Mouse (Mus musculus) bone marrow macrophage, adult 2 months (primary cell): ENCODE data around the gene Hmox2. TPM values are rescaled to one million over a fixed set of nuclear protein-coding genes. Genes with fewer than 3 reads are reported as not detected.

Source experiments
- H3K27ac ChIP-seq: 2 replicates; pipeline ENCODE4 v1.5.1; 2012; ENCODE audit warnings: low read depth, low read length; ENCODE audit not compliant: insufficient read depth
- H3K4me1 ChIP-seq: 2 replicates; pipeline ENCODE4 v1.6.1; 2012; ENCODE audit warnings: low read length; ENCODE audit not compliant: control insufficient read depth, insufficient read depth
- H3K4me3 ChIP-seq: 2 replicates; pipeline ENCODE4 v1.5.1; 2012; ENCODE audit warnings: mild to moderate bottlenecking, low read length, moderate library complexity; ENCODE audit not compliant: insufficient read depth
- CTCF ChIP-seq: IDR thresholded peaks from 2 replicates; pipeline ENCODE4 v1.5.1; 2012; ENCODE audit warnings: low read depth, mild to moderate bottlenecking, low read length, moderate library complexity
- POLR2A ChIP-seq: IDR thresholded peaks from 2 replicates; pipeline ENCODE4 v1.6.1; 2012; ENCODE audit warnings: mild to moderate bottlenecking, low read depth, low read length, borderline replicate concordance
- polyA plus RNA-seq: library from polyadenylated mRNA; stranded (reverse); fragments of >200 nt; gene quantifications from 2 replicates; pipeline ENCODE4 v1.2.4, GENCODE M21; 2012; ENCODE audit not compliant: missing spikeins, insufficient read depth, insufficient read length

Gene Hmox2
- polyA plus RNA-seq, 1 experiment: 252 TPM

GRCm38 (mm10) chr16:4701211-4701610 lies 24.9 kb upstream of the Hmox2 start:
- TF ChIP-seq POLR2A (no peak), CTCF (no peak)
- Histone ChIP-seq H3K4me3 (no peak overlapping the region), H3K27ac (no peak overlapping the region), H3K4me1 (no peaks in the 10 kb centered on the region)

GRCm38 (mm10) chr16:4702646-4703045 lies 23.5 kb upstream of the Hmox2 start:
- Histone ChIP-seq H3K4me3 (no peak overlapping the region), H3K4me1 (no peaks in the 10 kb centered on the region), H3K27ac (no peak overlapping the region)
- TF ChIP-seq CTCF: no peak
- TF ChIP-seq POLR2A: no peak

DNA sequence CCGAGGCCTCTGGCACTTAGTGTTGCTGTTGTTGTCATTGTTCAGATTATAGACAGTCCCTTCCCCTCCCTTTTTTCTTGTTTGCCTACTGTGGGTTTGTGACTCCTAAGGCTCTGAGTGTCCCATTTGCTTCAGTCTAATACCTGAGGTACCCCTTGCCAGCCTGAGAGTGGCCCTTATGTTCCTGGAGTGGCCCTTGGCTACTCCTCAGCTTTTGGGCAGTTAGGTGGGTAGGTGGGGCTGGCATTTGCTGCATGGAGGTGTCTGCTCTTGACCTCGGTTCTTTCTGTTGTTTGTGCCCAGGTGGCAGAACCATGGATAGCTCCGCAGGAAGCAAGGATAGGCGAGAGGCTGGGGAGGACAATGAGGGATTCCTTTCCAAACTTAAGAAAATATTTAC lies 20.6 kb upstream of the Hmox2 start:
- TF ChIP-seq POLR2A: no peak
- no peak for TF ChIP-seq CTCF
- Histone ChIP-seq H3K4me3 (no peak overlapping the region), H3K4me1 (no peaks in the 10 kb centered on the region), H3K27ac (no peak overlapping the region)

DNA sequence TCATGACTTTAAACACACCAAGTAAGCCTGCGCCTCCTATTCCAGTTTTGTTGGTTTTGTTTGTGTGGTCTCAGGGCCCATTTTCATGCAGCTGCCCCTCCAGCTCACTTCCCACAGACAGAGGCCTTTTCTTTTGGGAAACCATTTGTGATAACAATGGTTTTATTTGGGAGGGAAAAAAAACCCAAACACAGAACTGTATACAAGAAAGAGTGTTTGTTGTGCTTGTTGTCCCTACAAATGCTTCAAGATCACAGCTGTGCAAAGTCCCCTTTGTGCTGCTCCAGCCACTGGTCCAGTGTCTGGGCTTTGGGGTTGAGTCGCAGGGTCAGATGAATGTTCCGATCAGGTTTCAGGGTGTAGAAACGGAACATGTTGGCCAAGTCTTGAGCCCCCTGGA lies 15.0 kb upstream of the Hmox2 start:
- Histone ChIP-seq H3K27ac (no peak overlapping the region), H3K4me3 (no peak overlapping the region), H3K4me1 (no peaks in the 10 kb centered on the region)
- TF ChIP-seq CTCF (no peak), POLR2A (no peak)

DNA sequence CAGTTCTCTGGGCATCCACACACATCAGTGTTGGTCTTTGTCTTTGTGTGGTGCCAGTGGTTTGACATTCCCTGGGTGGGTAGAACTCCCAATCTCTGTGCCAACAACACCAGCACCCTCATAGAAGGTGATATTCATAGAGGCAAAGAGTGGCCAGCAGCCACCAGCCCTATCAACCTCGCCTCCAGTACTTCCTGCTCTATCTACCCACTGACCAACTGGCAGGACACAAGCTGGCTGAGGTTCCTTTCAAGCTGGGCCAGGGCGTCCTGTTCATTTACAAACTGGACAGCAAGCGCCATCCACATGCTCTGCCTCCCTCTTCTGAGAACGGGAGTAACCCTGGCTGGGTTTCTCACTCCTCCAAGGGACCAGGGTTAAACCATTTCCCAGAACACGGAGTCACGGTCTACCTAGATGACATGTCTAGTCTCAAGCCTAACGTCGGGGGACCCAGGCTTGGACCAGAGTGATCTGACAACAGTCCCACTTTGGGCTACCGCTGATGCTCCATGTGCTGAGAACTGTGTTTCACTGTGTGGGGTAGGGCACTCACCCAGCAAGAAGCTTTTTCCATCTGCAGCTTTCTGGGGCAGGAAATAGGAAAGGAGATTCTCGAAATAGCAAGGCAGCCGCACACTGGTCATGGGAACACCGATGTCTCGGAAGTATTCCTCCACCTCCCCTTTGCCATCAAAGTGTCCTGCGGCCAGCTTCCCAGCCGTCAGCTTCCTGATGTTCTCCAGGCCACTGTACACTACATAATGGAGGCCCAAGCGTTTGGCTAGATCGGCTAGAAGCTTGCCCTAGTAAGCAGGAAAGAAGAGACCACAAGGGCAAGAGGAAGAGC lies 12.1 kb upstream of the Hmox2 start:
- Histone ChIP-seq H3K4me3 (no peak overlapping the region), H3K4me1 (no peaks in the 10 kb centered on the region), H3K27ac (no peak overlapping the region)
- TF ChIP-seq CTCF: no peak
- no peak for TF ChIP-seq POLR2A

DNA sequence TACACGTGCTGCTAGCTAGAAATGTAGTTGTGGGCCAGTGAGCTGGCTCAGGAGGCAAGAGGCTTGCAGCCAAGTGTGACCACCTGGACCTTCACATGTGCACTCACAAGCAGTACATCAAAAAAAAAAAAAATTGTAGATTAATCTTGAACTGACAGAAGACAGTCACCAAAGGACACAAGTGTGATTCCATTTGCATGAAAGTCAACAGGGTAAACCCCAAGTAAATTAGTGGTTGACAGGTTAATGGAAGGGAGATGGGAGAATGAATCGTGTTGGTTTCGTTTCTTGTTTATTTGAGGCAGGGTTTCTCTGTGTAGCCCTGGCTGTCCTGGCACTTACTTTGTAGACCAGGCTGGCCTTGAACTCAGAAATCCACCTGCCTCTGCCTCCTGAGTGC lies 8.3 kb upstream of the Hmox2 start:
- Histone ChIP-seq H3K4me1 (peaks cover 7% of the 10 kb centered on the region), H3K4me3 (peak overlapping the region; percentile 71; the same call in 1 of the 2 replicates), H3K27ac (no peak overlapping the region)
- TF ChIP-seq CTCF (no peak), POLR2A (no peak)

DNA sequence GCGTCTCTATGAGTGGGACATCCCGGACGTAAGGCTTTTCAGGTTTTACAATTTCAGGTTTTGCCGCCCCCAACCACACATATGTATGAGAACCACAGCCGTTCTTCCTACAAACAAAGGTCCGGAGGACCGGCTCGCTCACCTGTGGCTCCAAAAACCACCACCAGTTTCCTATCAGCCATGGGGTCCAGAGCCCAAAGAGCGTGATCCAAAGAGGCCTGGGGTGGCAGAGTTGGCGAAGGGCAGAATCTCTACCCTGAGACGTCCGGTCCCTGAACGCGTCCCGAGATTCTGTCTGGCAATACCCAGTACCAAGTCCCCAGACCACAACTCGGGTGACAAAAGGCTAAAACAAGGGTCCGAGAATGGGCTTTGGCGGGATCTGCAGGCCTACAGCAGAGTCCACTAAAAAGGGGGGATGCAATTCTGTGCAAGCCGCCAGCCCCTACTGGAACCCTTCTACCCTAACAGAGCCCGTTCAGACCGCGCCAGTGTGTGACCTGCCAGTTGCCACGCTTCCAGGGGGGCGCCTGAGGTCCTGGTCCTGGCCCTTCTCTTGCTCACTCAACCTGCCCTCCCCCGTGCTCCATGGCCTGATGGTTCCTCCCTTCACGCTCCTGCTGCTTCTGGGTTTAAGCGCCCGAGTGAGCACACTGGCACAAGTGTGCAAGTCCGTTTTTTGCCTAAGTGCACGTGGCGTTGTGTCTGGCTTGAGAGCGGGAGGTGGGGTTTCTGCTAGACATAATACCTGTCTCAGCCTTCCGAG lies 7.2 kb upstream of the Hmox2 start, which contains the start of gene Nmral1:
Gene Nmral1, minus strand, starts transcription at position 604 of the 766 bp plus-strand sequence.
- no peak for TF ChIP-seq CTCF
- no peak for TF ChIP-seq POLR2A
- H3K27ac ChIP-seq: peak within 1 kb of the TSS; percentile 35

GRCm38 (mm10) chr16:4722128-4722914 lies 3.8 kb upstream of the Hmox2 start:
- TF ChIP-seq CTCF (no peak), POLR2A (no peak)
- Histone ChIP-seq H3K4me3 (peak overlapping the region; percentile 24), H3K4me1 (peaks cover 26% of the 10 kb centered on the region), H3K27ac (peak overlapping the region; percentile 96)

More for the DNA sequence above, 7.2 kb upstream of the Hmox2 start, which contains the start of gene Nmral1:
- Histone ChIP-seq H3K4me1 (peaks cover 17% of the 10 kb centered on the region), H3K4me3 (peak within 1 kb of the TSS; percentile 71)

DNA sequence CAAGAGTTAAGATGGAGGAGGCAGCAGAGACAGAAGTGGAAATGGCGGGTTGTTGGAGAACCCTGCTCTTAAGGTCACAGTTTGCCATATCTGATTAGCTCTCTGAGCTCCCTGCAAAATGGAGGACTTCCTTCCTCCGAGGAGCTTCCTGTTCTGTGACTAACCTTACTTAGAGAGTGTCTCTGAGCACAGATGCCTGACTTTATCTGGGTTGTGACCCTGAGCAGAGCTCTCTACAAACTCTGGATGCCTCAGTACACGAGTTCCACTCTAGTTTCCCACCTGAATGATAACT lies 3.3 kb upstream of the Hmox2 start:
- TF ChIP-seq POLR2A (no peak), CTCF (no peak)
- peak overlapping the region; percentile 8 for H3K4me3 ChIP-seq
- H3K27ac ChIP-seq: peak overlapping the region; percentile 96
- H3K4me1 ChIP-seq: peaks cover 26% of the 10 kb centered on the region
